Mouse (Mus musculus) skeletal muscle tissue, postnatal 0 days (tissue): ENCODE measurements around the gene Cd96. TPM values are rescaled to one million over a fixed set of nuclear protein-coding genes. Genes with fewer than 3 reads are reported as not detected.

Source experiments
- polyA plus RNA-seq: library from polyadenylated mRNA; unstranded; fragments of >200 nt; fragmentation: Nextera tagmentation; extraction: Ambion mirVana; gene quantifications from 2 replicates; pipeline ENCODE4 v1.2.1, GENCODE M21; 2015

Gene Cd96
- 0.26 and 0.32 TPM in 2 replicates for polyA plus RNA-seq

GRCm38 (mm10) chr16:46120020-46120419 lies at the start of gene Cd96:
Gene Cd96 (minus strand): TSS chr16:46120251.

DNA sequence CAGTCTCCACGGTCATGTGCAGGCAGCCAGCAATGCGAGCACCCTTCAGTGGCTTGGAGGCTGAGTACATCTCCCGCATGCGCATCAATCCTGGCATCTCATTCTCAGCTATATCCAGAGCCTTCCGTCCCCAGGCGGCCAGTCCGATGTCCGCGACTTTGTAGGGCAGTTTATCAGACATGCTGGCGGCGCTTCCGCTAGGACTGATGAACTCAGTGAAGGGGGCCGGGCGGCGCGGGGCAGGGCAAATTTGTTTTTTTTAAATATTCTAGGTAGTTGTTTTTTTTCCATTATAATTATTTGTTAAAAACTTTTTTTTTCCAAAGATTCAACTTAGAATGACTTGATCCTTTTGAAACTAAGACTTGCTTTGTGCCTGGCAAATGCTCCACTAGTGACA lies 34.8 kb upstream of the Cd96 start, which contains the start of gene Gm4737:
TSS of gene Gm4737 (minus strand) at position 246 of the 400 bp plus-strand sequence.

DNA sequence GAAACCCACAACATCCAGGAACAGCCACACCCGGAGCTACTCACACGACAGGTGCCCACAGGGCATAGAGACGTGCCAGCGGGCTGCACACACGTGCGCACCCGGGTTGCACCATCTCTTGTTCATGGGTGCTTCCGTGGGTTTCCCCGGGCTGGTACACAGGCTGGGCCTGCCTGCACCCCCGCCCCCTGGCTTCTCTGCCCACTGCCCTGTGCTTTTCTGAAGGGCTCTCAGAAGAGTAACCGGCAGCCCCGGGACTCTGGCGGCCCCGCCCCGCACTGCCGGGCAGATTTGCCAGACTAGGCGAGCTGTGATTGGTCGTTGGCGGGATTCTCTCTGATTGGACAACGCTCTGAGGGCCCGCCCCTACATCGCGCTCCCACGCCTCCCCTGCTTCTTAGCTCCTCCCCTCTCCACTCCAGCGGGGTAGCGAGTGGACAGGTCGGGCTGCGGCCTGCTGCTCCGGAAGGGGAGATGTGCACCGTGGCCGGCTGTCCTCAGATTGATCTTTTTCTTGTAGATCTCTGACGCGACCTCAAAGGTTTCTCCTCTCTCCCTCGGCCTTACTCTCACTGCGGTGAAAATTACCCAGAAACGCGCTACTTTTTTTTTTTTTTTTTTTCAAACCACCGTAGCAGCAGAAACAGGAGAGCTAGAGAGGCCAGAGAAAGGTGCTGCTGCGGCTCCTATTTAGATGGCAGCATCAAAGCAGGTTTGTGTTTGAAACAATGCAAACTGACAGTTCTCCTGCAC lies 109.7 kb downstream of the Cd96 start, which contains the start of gene Plcxd2:
TSS of gene Plcxd2 (minus strand) at position 66 of the 753 bp plus-strand sequence.

Other genes starting within 250 kb of the Cd96 start
- 20.4 and 24.4 TPM in 2 replicates for gene Phldb2, start 166.7 kb downstream of the Cd96 start, polyA plus RNA-seq
- 0.71 and 0.81 TPM in 2 replicates for gene Plcxd2, start 110.0 kb downstream of the Cd96 start, polyA plus RNA-seq
- gene Gm4737, start 34.8 kb upstream of the Cd96 start, polyA plus RNA-seq, result 1.4 and 2.4 TPM in 2 replicates